Mouse (Mus musculus): ENCODE data around the gene Rad9b. TPM values are rescaled to one million over a fixed set of nuclear protein-coding genes. Genes with fewer than 3 reads are reported as not detected.
A peak's percentile ranks its signal among the peaks of the same experiment; 100 is the strongest.

Gene Rad9b
- polyA plus RNA-seq, 1 experiment from 2014 or later, result 28.3 TPM

- no peak for ATAC-seq (replicated peaks)
- Histone ChIP-seq H3K4me1 (peaks cover 12% of the 10 kb centered on the region), H3K27ac (no peak overlapping the region), H3K4me3 (no peak overlapping the region), H3K36me3 (replicated peaks) (no peaks in the 10 kb centered on the region), H3K4me2 (no peak overlapping the region), H3K9ac (no peak overlapping the region), H3K27me3 (replicated peaks) (no peaks in the 10 kb centered on the region), H3K9me3 (no peaks in the 10 kb centered on the region)
- WGBS, result 70% methylated on average over 17 of the region's 17 CpGs
These were observed 51.0 kb downstream of the Rad9b start for GRCm38 (mm10) chr5:122302810-122303745.

- H3K4me3 ChIP-seq, result no peak overlapping the region
- WGBS, result 93% methylated on average over 6 of the region's 6 CpGs
- H3K27ac ChIP-seq, result no peak overlapping the region
- no peaks in the 10 kb centered on the region for H3K9me3 ChIP-seq
- no peak overlapping the region for H3K9ac ChIP-seq
- no peak for ATAC-seq (replicated peaks)
- peaks cover 21% of the 10 kb centered on the region for H3K4me1 ChIP-seq
- H3K4me2 ChIP-seq, result no peak overlapping the region
- H3K27me3 ChIP-seq (replicated peaks), result no peaks in the 10 kb centered on the region
- H3K36me3 ChIP-seq (replicated peaks), result no peaks in the 10 kb centered on the region
These were observed 53.9 kb downstream of the Rad9b start for GRCm38 (mm10) chr5:122300071-122300518.

- Histone ChIP-seq H3K27ac (0 out of 2 replicates have a peak overlapping the region, but pooled peaks have one; percentile 21), H3K9me3 (no peaks in the 10 kb centered on the region), H3K4me3 (no peak overlapping the region), H3K27me3 (replicated peaks) (no peaks in the 10 kb centered on the region), H3K4me2 (no peak overlapping the region), H3K4me1 (peaks cover 37% of the 10 kb centered on the region), H3K9ac (no peak overlapping the region), H3K36me3 (replicated peaks) (no peaks in the 10 kb centered on the region)
- 65% methylated on average over 14 of the region's 14 CpGs for WGBS
- ATAC-seq (replicated peaks), result no peak
These were observed 58.7 kb downstream of the Rad9b start for GRCm38 (mm10) chr5:122295113-122295935.

- no peaks in the 10 kb centered on the region for H3K36me3 ChIP-seq (replicated peaks)
- no peak for ATAC-seq (replicated peaks)
- no peak overlapping the region for H3K4me3 ChIP-seq
- no peak overlapping the region for H3K4me2 ChIP-seq
- no peaks in the 10 kb centered on the region for H3K27me3 ChIP-seq (replicated peaks)
- H3K9me3 ChIP-seq, result no peaks in the 10 kb centered on the region
- H3K4me1 ChIP-seq, result peaks cover 37% of the 10 kb centered on the region
- 0 out of 2 replicates have a peak overlapping the region, but pooled peaks have one; percentile 21 for H3K27ac ChIP-seq
- WGBS, result 45% methylated on average over 3 of the region's 3 CpGs
- no peak overlapping the region for H3K9ac ChIP-seq
These were observed 59.8 kb downstream of the Rad9b start for GRCm38 (mm10) chr5:122294219-122294735.

GRCm38 (mm10) chr5:122293131-122293530 is 60.9 kb downstream of the Rad9b start:
- no peak overlapping the region for H3K27ac ChIP-seq
- no peaks in the 10 kb centered on the region for H3K36me3 ChIP-seq (replicated peaks)
- H3K4me2 ChIP-seq, result no peak overlapping the region
- WGBS, result 83% methylated on average over 6 of the region's 6 CpGs
- no peaks in the 10 kb centered on the region for H3K27me3 ChIP-seq (replicated peaks)
- peaks cover 38% of the 10 kb centered on the region for H3K4me1 ChIP-seq
- no peak overlapping the region for H3K4me3 ChIP-seq
- ATAC-seq (replicated peaks), result no peak
- H3K9ac ChIP-seq, result no peak overlapping the region
- H3K9me3 ChIP-seq, result no peaks in the 10 kb centered on the region

DNA sequence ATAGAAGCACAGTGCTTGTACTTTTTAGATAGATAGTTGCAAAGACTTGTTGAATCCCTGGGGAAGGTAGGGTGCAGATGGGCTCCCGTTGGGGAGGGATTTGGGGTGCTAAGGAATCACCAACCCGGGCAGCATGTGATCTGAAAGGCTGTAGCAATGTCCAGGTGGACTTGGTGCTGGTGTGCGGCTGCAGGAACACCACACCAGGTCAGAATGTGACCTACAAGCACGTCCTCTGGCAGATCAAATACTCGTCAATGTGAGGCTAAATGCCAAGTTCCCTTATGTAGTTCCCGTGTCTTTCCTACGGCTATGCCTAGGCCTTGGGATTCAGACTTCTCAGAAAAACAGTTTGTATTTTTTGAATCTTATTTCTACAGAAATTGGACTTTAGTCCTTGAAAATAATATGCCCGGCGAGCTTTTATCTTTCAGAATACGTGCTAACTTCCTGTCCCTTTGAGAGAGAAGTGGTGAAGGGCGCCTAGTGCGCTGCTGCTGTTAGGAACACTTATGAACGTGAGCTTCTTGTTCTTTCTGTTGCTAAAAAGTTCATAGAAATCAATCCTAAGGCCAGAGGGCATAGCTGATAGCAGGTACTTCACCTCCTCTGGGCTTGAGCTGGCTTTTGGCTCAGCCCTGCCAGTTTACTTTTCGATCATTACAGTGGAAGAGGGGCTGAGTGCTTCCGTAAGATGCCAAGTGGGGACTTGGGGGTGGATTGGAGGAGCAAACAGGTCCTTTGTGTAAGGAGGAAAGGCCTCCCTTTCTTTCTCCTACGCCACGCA is 62.3 kb downstream of the Rad9b start:
- no peak for ATAC-seq (replicated peaks)
- WGBS, result 73% methylated on average over 17 of the region's 17 CpGs
- no peak overlapping the region for H3K9ac ChIP-seq

GRCm38 (mm10) chr5:122291149-122291548 is 62.9 kb downstream of the Rad9b start:
- Histone ChIP-seq H3K36me3 (replicated peaks) (no peaks in the 10 kb centered on the region), H3K4me3 (no peak overlapping the region), H3K27me3 (replicated peaks) (no peaks in the 10 kb centered on the region), H3K9ac (no peak overlapping the region), H3K4me1 (peaks cover 47% of the 10 kb centered on the region), H3K4me2 (no peak overlapping the region), H3K27ac (no peak overlapping the region), H3K9me3 (no peaks in the 10 kb centered on the region)
- no peak for ATAC-seq (replicated peaks)
- WGBS, result 60% methylated on average over 6 of the region's 6 CpGs

More for the DNA sequence above, 62.3 kb downstream of the Rad9b start:
- Histone ChIP-seq H3K27me3 (replicated peaks) (no peaks in the 10 kb centered on the region), H3K4me3 (no peak overlapping the region), H3K4me1 (peaks cover 44% of the 10 kb centered on the region), H3K36me3 (replicated peaks) (no peaks in the 10 kb centered on the region), H3K4me2 (no peak overlapping the region), H3K27ac (no peak overlapping the region), H3K9me3 (no peaks in the 10 kb centered on the region)

GRCm38 (mm10) chr5:122288147-122288811 is 65.8 kb downstream of the Rad9b start:
- 94% methylated on average over 4 of the region's 4 CpGs for WGBS
- H3K4me2 ChIP-seq, result no peak overlapping the region
- no peak overlapping the region for H3K9ac ChIP-seq
- no peak overlapping the region for H3K27ac ChIP-seq
- no peak for ATAC-seq (replicated peaks)
- H3K4me1 ChIP-seq, result peaks cover 38% of the 10 kb centered on the region
- no peak overlapping the region for H3K4me3 ChIP-seq
- H3K9me3 ChIP-seq, result no peaks in the 10 kb centered on the region
- H3K36me3 ChIP-seq (replicated peaks), result no peaks in the 10 kb centered on the region
- no peaks in the 10 kb centered on the region for H3K27me3 ChIP-seq (replicated peaks)

- 92% methylated on average over 4 of the region's 4 CpGs for WGBS
- no peak for ATAC-seq (replicated peaks)
- no peak overlapping the region for H3K27ac ChIP-seq
These were observed 67.0 kb downstream of the Rad9b start for GRCm38 (mm10) chr5:122287026-122287425.

GRCm38 (mm10) chr5:122286191-122286590 is 67.8 kb downstream of the Rad9b start:
- Histone ChIP-seq H3K4me2 (peak overlapping the region; percentile 96), H3K27ac (no peak overlapping the region), H3K9me3 (no peaks in the 10 kb centered on the region), H3K36me3 (replicated peaks) (no peaks in the 10 kb centered on the region), H3K27me3 (replicated peaks) (no peaks in the 10 kb centered on the region), H3K9ac (no peak overlapping the region), H3K4me1 (peaks cover 28% of the 10 kb centered on the region), H3K4me3 (no peak overlapping the region)
- no peak for ATAC-seq (replicated peaks)
- 86% methylated on average over 10 of the region's 10 CpGs for WGBS

More at GRCm38 (mm10) chr5:122287026-122287425, 67.0 kb downstream of the Rad9b start:
- Histone ChIP-seq H3K9ac (no peak overlapping the region), H3K9me3 (no peaks in the 10 kb centered on the region), H3K4me3 (no peak overlapping the region), H3K27me3 (replicated peaks) (no peaks in the 10 kb centered on the region), H3K4me1 (peaks cover 33% of the 10 kb centered on the region), H3K4me2 (no peak overlapping the region), H3K36me3 (replicated peaks) (no peaks in the 10 kb centered on the region)

DNA sequence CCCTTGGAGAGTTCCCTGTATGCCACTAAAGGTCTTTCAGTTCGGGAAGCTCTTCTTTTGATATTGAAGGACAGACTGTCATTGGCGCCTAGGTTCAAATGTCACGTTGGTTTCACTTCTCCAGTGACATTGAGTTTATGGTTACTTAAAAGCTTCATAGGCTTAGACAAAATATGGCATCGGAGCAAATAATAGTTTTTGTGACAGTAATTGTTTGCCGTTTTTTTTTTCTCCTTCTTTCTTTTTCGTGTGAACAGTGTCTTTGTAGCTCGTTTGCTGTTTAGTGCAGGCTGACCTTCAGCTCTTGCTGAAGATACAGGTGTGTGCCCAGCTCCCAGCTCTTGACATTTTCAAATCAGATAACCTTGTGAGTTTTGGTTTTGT is 68.3 kb downstream of the Rad9b start:
- H3K4me3 ChIP-seq, result peak overlapping the region; percentile 94
- no peak for ATAC-seq (replicated peaks)
- peak overlapping the region; percentile 96 for H3K4me2 ChIP-seq
- no peaks in the 10 kb centered on the region for H3K27me3 ChIP-seq (replicated peaks)
- H3K4me1 ChIP-seq, result peaks cover 28% of the 10 kb centered on the region
- H3K36me3 ChIP-seq (replicated peaks), result no peaks in the 10 kb centered on the region
- peak overlapping the region; percentile 85; the same call in 1 of the 2 replicates for H3K9ac ChIP-seq
- no peaks in the 10 kb centered on the region for H3K9me3 ChIP-seq
- WGBS, result 57% methylated on average over 7 of the region's 7 CpGs
- no peak overlapping the region for H3K27ac ChIP-seq

Data from midbrain, embryonic 15.5 days (tissue).